Mouse (Mus musculus): Measurements from ENCODE around the gene Synpo2. TPM values are rescaled to one million over a fixed set of nuclear protein-coding genes. Genes with fewer than 3 reads are reported as not detected.
A peak's percentile ranks its signal among the peaks of the same experiment; 100 is the strongest.

Synpo2 gene
- polyA plus RNA-seq, 1 experiment from 2014 or later, result 11.5 TPM

- no peak overlapping the region for H3K27ac ChIP-seq
- no peak overlapping the region for H3K4me3 ChIP-seq (replicated peaks)
- no peaks in the 10 kb centered on the region for H3K4me1 ChIP-seq
- ATAC-seq (replicated peaks; ENCODE audit: low FRiP score), result no peak
- H3K4me2 ChIP-seq, result no peak overlapping the region
- H3K27me3 ChIP-seq, result no peaks in the 10 kb centered on the region
- H3K36me3 ChIP-seq, result no peaks in the 10 kb centered on the region
- H3K9ac ChIP-seq, result no peak overlapping the region
- no peaks in the 10 kb centered on the region for H3K9me3 ChIP-seq (replicated peaks)
Observed at GRCm38 (mm10) chr3:123075034-123075433, 160.9 kb downstream of the Synpo2 start.

- Histone ChIP-seq H3K9ac (no peak overlapping the region), H3K27me3 (no peaks in the 10 kb centered on the region), H3K36me3 (no peaks in the 10 kb centered on the region), H3K9me3 (replicated peaks) (no peaks in the 10 kb centered on the region), H3K4me1 (no peaks in the 10 kb centered on the region), H3K4me2 (no peak overlapping the region), H3K27ac (no peak overlapping the region), H3K4me3 (replicated peaks) (no peak overlapping the region)
- no peak for ATAC-seq (replicated peaks; ENCODE audit: low FRiP score)
Observed at GRCm38 (mm10) chr3:123073351-123073750, 162.6 kb downstream of the Synpo2 start.

GRCm38 (mm10) chr3:123072472-123072871 lies 163.5 kb downstream of the Synpo2 start:
- ATAC-seq (replicated peaks; ENCODE audit: low FRiP score), result no peak
- WGBS, result no CpG with 5 or more reads among the region's 1 CpGs
- H3K27ac ChIP-seq, result no peak overlapping the region

GRCm38 (mm10) chr3:123070996-123071395 lies 165.0 kb downstream of the Synpo2 start:
- Histone ChIP-seq H3K4me2 (no peak overlapping the region), H3K9me3 (replicated peaks) (no peaks in the 10 kb centered on the region), H3K27ac (no peak overlapping the region), H3K36me3 (no peaks in the 10 kb centered on the region), H3K27me3 (no peaks in the 10 kb centered on the region), H3K4me1 (no peaks in the 10 kb centered on the region), H3K9ac (no peak overlapping the region), H3K4me3 (replicated peaks) (no peak overlapping the region)
- 92% methylated on average over 1 of the region's 1 CpGs for WGBS
- no peak for ATAC-seq (replicated peaks; ENCODE audit: low FRiP score)

More at GRCm38 (mm10) chr3:123072472-123072871, 163.5 kb downstream of the Synpo2 start:
- no peaks in the 10 kb centered on the region for H3K4me1 ChIP-seq
- no peaks in the 10 kb centered on the region for H3K36me3 ChIP-seq
- H3K27me3 ChIP-seq, result no peaks in the 10 kb centered on the region
- H3K9ac ChIP-seq, result no peak overlapping the region
- H3K4me2 ChIP-seq, result no peak overlapping the region
- H3K4me3 ChIP-seq (replicated peaks), result no peak overlapping the region
- no peaks in the 10 kb centered on the region for H3K9me3 ChIP-seq (replicated peaks)

- Histone ChIP-seq H3K9me3 (replicated peaks) (no peaks in the 10 kb centered on the region), H3K27ac (no peak overlapping the region), H3K4me3 (replicated peaks) (no peak overlapping the region), H3K4me1 (0 out of 2 replicates have a peak, but pooled peaks cover 2% of the 10 kb centered on the region), H3K27me3 (no peaks in the 10 kb centered on the region), H3K4me2 (no peak overlapping the region), H3K36me3 (no peaks in the 10 kb centered on the region), H3K9ac (no peak overlapping the region)
- ATAC-seq (replicated peaks; ENCODE audit: low FRiP score), result no peak
- 93% methylated on average over 7 of the region's 7 CpGs for WGBS
Observed at GRCm38 (mm10) chr3:123066836-123067235, 169.1 kb downstream of the Synpo2 start.

GRCm38 (mm10) chr3:123065466-123065865 lies 170.5 kb downstream of the Synpo2 start:
- H3K9ac ChIP-seq, result no peak overlapping the region
- ATAC-seq (replicated peaks; ENCODE audit: low FRiP score), result 0 out of 2 replicates have a peak, but pooled peaks have one; percentile 49
- H3K27me3 ChIP-seq, result no peaks in the 10 kb centered on the region
- no peak overlapping the region for H3K4me3 ChIP-seq (replicated peaks)
- no peak overlapping the region for H3K4me2 ChIP-seq
- H3K9me3 ChIP-seq (replicated peaks), result no peaks in the 10 kb centered on the region
- 0 out of 2 replicates have a peak overlapping the region, but pooled peaks have one; percentile 5 for H3K27ac ChIP-seq
- WGBS, result 70% methylated on average over 5 of the region's 5 CpGs
- H3K4me1 ChIP-seq, result 0 out of 2 replicates have a peak, but pooled peaks cover 2% of the 10 kb centered on the region
- H3K36me3 ChIP-seq, result no peaks in the 10 kb centered on the region

GRCm38 (mm10) chr3:123064186-123064585 lies 171.8 kb downstream of the Synpo2 start:
- no peak overlapping the region for H3K9ac ChIP-seq
- H3K4me2 ChIP-seq, result no peak overlapping the region
- 33% methylated on average over 5 of the region's 5 CpGs for WGBS
- H3K4me3 ChIP-seq (replicated peaks), result no peak overlapping the region
- no peak for ATAC-seq (replicated peaks; ENCODE audit: low FRiP score)
- H3K36me3 ChIP-seq, result no peaks in the 10 kb centered on the region
- no peaks in the 10 kb centered on the region for H3K9me3 ChIP-seq (replicated peaks)
- no peaks in the 10 kb centered on the region for H3K27me3 ChIP-seq
- no peak overlapping the region for H3K27ac ChIP-seq
- 0 out of 2 replicates have a peak, but pooled peaks cover 2% of the 10 kb centered on the region for H3K4me1 ChIP-seq

- ATAC-seq (replicated peaks; ENCODE audit: low FRiP score), result no peak
- Histone ChIP-seq H3K27me3 (no peaks in the 10 kb centered on the region), H3K4me3 (replicated peaks) (no peak overlapping the region), H3K4me1 (0 out of 2 replicates have a peak, but pooled peaks cover 2% of the 10 kb centered on the region), H3K27ac (no peak overlapping the region), H3K9ac (no peak overlapping the region), H3K4me2 (no peak overlapping the region), H3K9me3 (replicated peaks) (no peaks in the 10 kb centered on the region), H3K36me3 (no peaks in the 10 kb centered on the region)
- whole genome bisulfite sequencing, result 79% methylated on average over 2 of the region's 2 CpGs
Observed at GRCm38 (mm10) chr3:123061931-123062330, 174.0 kb downstream of the Synpo2 start.

- H3K36me3 ChIP-seq, result no peaks in the 10 kb centered on the region
- no peak overlapping the region for H3K27ac ChIP-seq
Observed at GRCm38 (mm10) chr3:123058832-123059231, 177.1 kb downstream of the Synpo2 start.

GRCm38 (mm10) chr3:123054178-123054577 lies 181.8 kb downstream of the Synpo2 start:
- no peaks in the 10 kb centered on the region for H3K36me3 ChIP-seq
- H3K4me3 ChIP-seq (replicated peaks), result no peak overlapping the region
- no peak overlapping the region for H3K27ac ChIP-seq
- no peaks in the 10 kb centered on the region for H3K9me3 ChIP-seq (replicated peaks)
- ATAC-seq (replicated peaks; ENCODE audit: low FRiP score), result no peak
- WGBS, result 71% methylated on average over 5 of the region's 5 CpGs
- no peak overlapping the region for H3K4me2 ChIP-seq
- no peaks in the 10 kb centered on the region for H3K27me3 ChIP-seq
- H3K9ac ChIP-seq, result no peak overlapping the region
- no peaks in the 10 kb centered on the region for H3K4me1 ChIP-seq

More at GRCm38 (mm10) chr3:123058832-123059231, 177.1 kb downstream of the Synpo2 start:
- Histone ChIP-seq H3K4me2 (no peak overlapping the region), H3K9ac (no peak overlapping the region), H3K4me3 (replicated peaks) (no peak overlapping the region), H3K4me1 (no peaks in the 10 kb centered on the region), H3K27me3 (no peaks in the 10 kb centered on the region), H3K9me3 (replicated peaks) (no peaks in the 10 kb centered on the region)
- no peak for ATAC-seq (replicated peaks; ENCODE audit: low FRiP score)
- WGBS, result 90% methylated on average over 1 of the region's 1 CpGs

- no peak overlapping the region for H3K4me3 ChIP-seq (replicated peaks)
- ATAC-seq (replicated peaks; ENCODE audit: low FRiP score), result no peak
- H3K9me3 ChIP-seq (replicated peaks), result no peaks in the 10 kb centered on the region
- H3K27ac ChIP-seq, result no peak overlapping the region
- H3K36me3 ChIP-seq, result no peaks in the 10 kb centered on the region
- H3K4me2 ChIP-seq, result no peak overlapping the region
- 66% methylated on average over 8 of the region's 8 CpGs for WGBS
- H3K9ac ChIP-seq, result no peak overlapping the region
- no peaks in the 10 kb centered on the region for H3K27me3 ChIP-seq
- no peaks in the 10 kb centered on the region for H3K4me1 ChIP-seq
Observed at GRCm38 (mm10) chr3:123053192-123053938, 182.6 kb downstream of the Synpo2 start.

GRCm38 (mm10) chr3:123042308-123042707 lies 193.6 kb downstream of the Synpo2 start:
- ATAC-seq (replicated peaks; ENCODE audit: low FRiP score), result no peak
- Histone ChIP-seq H3K4me1 (no peaks in the 10 kb centered on the region), H3K9me3 (replicated peaks) (no peaks in the 10 kb centered on the region), H3K9ac (no peak overlapping the region), H3K27ac (no peak overlapping the region), H3K27me3 (no peaks in the 10 kb centered on the region), H3K36me3 (no peaks in the 10 kb centered on the region), H3K4me3 (replicated peaks) (no peak overlapping the region), H3K4me2 (no peak overlapping the region)
- WGBS, result 89% methylated on average over 1 of the region's 1 CpGs

- Histone ChIP-seq H3K4me2 (no peak within 1 kb of the TSS), H3K27ac (no peak within 1 kb of the TSS), H3K36me3 (no peaks in the 10 kb centered on the region), H3K4me1 (no peaks in the 10 kb centered on the region), H3K9me3 (replicated peaks) (no peaks in the 10 kb centered on the region), H3K4me3 (replicated peaks) (no peak within 1 kb of the TSS), H3K27me3 (no peaks in the 10 kb centered on the region), H3K9ac (no peak within 1 kb of the TSS)
- WGBS, result 86% methylated on average over 7 of the region's 7 CpGs
- ATAC-seq (replicated peaks; ENCODE audit: low FRiP score), result no peak
Observed at GRCm38 (mm10) chr3:123034752-123035151, 201.2 kb downstream of the Synpo2 start, which contains the start of gene Myoz2. TSS of gene Myoz2 (minus strand) at chr3:123035015.

All from kidney, embryonic 15.5 days (tissue).